In genomic region chr5:142961398-142961880, GRCm38 (mm10) we compare ENCODE assay signal across 8 mouse cellular contexts. TPM values are rescaled to one million over a fixed set of nuclear protein-coding genes. Genes with fewer than 3 reads are reported as not detected.
A peak's percentile ranks its signal among the peaks of the same experiment; 100 is the strongest.
DNase-seq lines count a peak whose midpoint lies in the region; ATAC-seq lines count a peak whose summit lies in the region.

No protein-coding gene starts in this region.

- no peaks in the 10 kb centered on the region for H3K9me3 ChIP-seq in forebrain, embryonic 14.5 days (replicated peaks; ENCODE audit: control insufficient read depth, low read length)
- no peaks in the 10 kb centered on the region for H3K9me3 ChIP-seq in midbrain, embryonic 15.5 days

- H3K9ac ChIP-seq in forebrain, embryonic 14.5 days (ENCODE audit: low read length) = peak overlapping the region; percentile 99
- peak overlapping the region; percentile 99 for H3K9ac ChIP-seq in midbrain, embryonic 15.5 days

- peaks cover 14% of the 10 kb centered on the region for H3K36me3 ChIP-seq in forebrain, embryonic 14.5 days (ENCODE audit: control insufficient read depth, insufficient read depth, low read length)
- no peaks in the 10 kb centered on the region for H3K36me3 ChIP-seq in midbrain, embryonic 15.5 days (replicated peaks)

- peak overlapping the region; percentile 90 for H3K4me2 ChIP-seq in forebrain, embryonic 14.5 days (ENCODE audit: low read length)
- peak overlapping the region; percentile 92 for H3K4me2 ChIP-seq in midbrain, embryonic 15.5 days

- peak; percentile 48 to 68 for DNase-seq in right cerebral cortex, postnatal 10 days (ENCODE audit: low spot score in 2 of 2)
- DNase-seq in right cerebral cortex, postnatal 36 days (ENCODE audit: low spot score in 2 of 2) = no peak
- DNase-seq in forebrain, embryonic 14.5 days (ENCODE audit: low spot score) = peak; percentile 59
- peak; percentile 71 for DNase-seq in kidney, postnatal 14 days
- DNase-seq in embryo, embryonic 11 days = no peak
- DNase-seq in cerebellum, adult 9-10 months = no peak
- DNase-seq in spleen, postnatal 10 days (ENCODE audit: low spot score in 2 of 2) = no peak

- peak; percentile 21 for ATAC-seq in forebrain, embryonic 14.5 days
- ATAC-seq in midbrain, embryonic 15.5 days (replicated peaks) = peak; percentile 13

- no peaks in the 10 kb centered on the region; the same call in 1 of the 2 replicates for H3K27me3 ChIP-seq in forebrain, embryonic 14.5 days (replicated peaks; ENCODE audit: control insufficient read depth, insufficient read depth, low read length)
- H3K27me3 ChIP-seq in midbrain, embryonic 15.5 days (replicated peaks) = no peaks in the 10 kb centered on the region

- H3K4me1 ChIP-seq in forebrain, embryonic 14.5 days (ENCODE audit: control insufficient read depth, insufficient read depth, low read length) = peaks cover 22% of the 10 kb centered on the region
- peaks cover 40% of the 10 kb centered on the region for H3K4me1 ChIP-seq in midbrain, embryonic 15.5 days

- peak overlapping the region; percentile 99 for H3K4me3 ChIP-seq in forebrain, embryonic 14.5 days (ENCODE audit: low read depth, low read length)
- H3K4me3 ChIP-seq in midbrain, embryonic 15.5 days = peak overlapping the region; percentile 87

- WGBS in forebrain, embryonic 14.5 days = 0% methylated on average over 14 of the region's 15 CpGs
- WGBS in midbrain, embryonic 15.5 days = under 1% methylated on average over 14 of the region's 15 CpGs

- H3K27ac ChIP-seq in forebrain, embryonic 14.5 days (ENCODE audit: low read depth, low read length) = peak overlapping the region; percentile 98
- peak overlapping the region; percentile 96 for H3K27ac ChIP-seq in midbrain, embryonic 15.5 days

RNA-seq across cellular contexts. Expression of gene Fscn1, which starts 1.3 kb away (rescaled TPM):
- polyA plus RNA-seq in forebrain, embryonic 14.5 days (2014; fragmentation: Nextera tagmentation; extraction: Ambion mirVana) = 477 and 560 TPM in 2 replicates
- 507 and 508 TPM in 2 replicates for polyA plus RNA-seq in midbrain, embryonic 15.5 days (2015; fragmentation: Nextera tagmentation; extraction: Ambion mirVana)

RNA-seq across cellular contexts. Expression of gene Actb, which starts 54.9 kb away (rescaled TPM):
- polyA plus RNA-seq in forebrain, embryonic 14.5 days (2014; fragmentation: Nextera tagmentation; extraction: Ambion mirVana) = 18,122 and 18,216 TPM in 2 replicates
- 13,428 and 14,272 TPM in 2 replicates for polyA plus RNA-seq in midbrain, embryonic 15.5 days (2015; fragmentation: Nextera tagmentation; extraction: Ambion mirVana)

Comparison
In these comparisons a context has a peak if more than half of its experiments do, and no peak if none do; other contexts are left out.
1. DNase-seq: peak in right cerebral cortex, postnatal 10 days (2 of 2), forebrain, embryonic 14.5 days (single experiment) and kidney, postnatal 14 days (single experiment); none in right cerebral cortex, postnatal 36 days (0 of 2), embryo, embryonic 11 days (single experiment), cerebellum, adult 9-10 months (single experiment) and spleen, postnatal 10 days (0 of 2).